Mouse (Mus musculus) cerebellum, postnatal 36 days (tissue): ENCODE measurements around the gene Nexn.

Experiments
- DNase-seq, 2 experiments: peaks; one replicate each; pipeline ENCODE4 v3.0.0; 2021 to 2022; ENCODE audit warnings: mixed read lengths in 2 of 2

Nexn gene

DNA sequence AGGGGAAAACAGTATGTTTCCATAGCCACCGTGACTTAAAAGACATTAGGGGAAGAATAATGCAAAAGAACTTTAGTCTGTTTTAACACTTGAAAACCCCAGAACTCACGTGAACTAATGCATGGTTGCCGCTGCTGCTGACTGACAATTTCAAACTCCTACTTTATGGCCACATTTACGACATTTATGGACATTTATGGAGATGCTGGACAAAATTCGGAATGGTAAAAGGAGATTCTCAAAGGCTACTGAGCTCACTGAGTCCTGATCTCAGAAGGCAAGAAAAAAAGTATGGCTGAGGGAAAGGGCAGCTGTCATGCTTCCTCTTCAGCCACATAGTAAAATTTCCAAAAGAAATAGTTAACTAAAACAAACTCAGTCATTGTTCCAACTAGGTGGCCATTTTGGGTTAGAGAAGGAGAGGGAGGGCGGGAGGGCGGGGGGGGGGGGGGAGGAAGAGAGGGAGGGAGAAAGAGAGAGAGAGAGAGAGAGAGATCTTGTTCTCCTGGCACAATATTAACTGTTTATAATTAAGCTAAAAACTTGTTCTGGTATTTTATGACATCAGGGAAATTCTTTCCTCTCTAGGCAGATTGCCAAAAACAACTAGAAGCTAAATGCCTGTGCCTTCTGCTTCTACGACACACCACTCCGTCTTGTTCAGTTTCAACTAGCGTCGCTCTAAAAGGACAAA, 73.8 kb downstream of the Nexn start:
- no peak for DNase-seq

DNA sequence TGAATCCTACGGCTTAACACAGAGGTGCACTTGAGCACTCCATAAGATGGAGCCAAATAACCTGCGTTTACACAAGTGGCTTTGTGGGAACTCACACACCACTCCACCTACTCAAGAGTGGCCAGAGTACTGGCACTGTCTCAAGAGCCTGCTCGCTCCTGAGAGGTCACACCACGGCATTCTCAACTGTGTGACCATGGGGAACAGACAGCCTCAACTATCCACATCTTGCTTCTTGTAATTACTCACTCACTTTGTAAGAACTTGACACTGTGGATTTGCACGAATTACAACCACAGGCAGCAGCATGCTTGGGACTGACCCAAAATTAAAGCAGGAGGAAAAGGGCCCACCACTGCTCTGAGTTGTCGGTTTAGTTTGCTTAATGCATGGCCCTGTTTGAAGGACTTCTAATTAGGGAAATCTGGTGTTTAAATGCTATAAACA, 74.3 kb downstream of the Nexn start:
- peak in 1 of 2 experiments; percentile 17 for DNase-seq

DNA sequence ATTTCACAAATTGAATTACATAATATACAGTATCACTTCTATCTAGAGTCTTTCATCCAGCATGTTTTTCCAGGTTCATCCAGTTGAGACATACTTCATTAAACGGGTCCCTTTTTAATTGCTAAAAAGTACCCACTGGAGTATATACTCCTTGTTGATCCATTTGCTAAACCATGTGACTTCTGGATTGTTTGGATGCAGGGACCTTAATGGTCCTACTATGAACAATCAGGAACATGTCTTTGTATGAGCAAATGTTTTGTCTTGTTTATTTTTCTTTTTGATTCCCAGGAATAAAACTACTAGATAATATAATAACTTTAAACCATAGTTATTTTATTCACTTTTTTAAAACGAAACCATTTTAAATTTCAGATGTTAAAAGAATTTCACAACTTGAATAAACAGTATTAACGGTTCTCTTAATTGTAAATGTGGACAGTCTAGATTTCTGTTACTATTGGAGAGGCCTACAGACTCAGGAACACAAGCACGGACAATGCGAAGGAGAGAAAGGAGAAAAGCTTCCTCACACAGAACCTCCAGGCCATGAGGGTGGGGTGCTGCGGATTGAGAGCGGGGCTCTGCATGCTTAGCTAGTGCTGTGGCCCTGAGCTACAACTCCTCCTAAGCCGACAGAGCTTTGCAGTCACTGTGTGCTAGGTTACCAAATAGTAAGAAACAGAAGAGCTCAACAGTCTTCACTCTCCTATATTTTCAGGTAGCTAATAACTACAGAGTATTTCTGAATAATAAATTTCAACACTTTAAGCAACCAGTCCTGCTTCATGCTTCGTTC, 75.3 kb downstream of the Nexn start:
- no peak for DNase-seq

DNA sequence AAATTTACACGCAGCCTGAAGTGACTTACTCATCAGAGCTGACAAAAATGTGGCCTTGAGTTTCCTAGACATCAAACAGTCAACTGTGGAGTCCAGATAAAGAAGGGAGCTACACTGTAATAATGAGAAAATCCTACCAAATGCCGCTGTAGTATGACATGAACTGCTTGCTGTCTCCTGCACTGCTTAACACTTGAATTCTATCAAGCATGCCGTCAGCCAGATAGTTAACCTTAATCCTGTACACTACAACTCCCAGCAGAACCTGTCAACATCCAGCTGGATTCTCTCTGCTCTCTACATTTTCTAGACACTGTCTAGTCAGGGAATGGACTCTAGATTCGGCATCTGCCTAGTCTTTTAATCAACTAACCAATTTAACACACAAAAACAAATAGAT, 76.8 kb downstream of the Nexn start:
- DNase-seq: no peak
